Mouse (Mus musculus) kidney, adult 8-10 months (tissue): ENCODE data around the gene Ikbke.
"Not testable (repeated sequence)": the region's sequence is repeated elsewhere in the genome, so short reads cannot be mapped to it uniquely, and the experiment has no call there.

Source experiments
- DNase-seq, 2 experiments: peaks; one replicate each; pipeline ENCODE4 v3.0.0; 2022

The Ikbke gene

DNA sequence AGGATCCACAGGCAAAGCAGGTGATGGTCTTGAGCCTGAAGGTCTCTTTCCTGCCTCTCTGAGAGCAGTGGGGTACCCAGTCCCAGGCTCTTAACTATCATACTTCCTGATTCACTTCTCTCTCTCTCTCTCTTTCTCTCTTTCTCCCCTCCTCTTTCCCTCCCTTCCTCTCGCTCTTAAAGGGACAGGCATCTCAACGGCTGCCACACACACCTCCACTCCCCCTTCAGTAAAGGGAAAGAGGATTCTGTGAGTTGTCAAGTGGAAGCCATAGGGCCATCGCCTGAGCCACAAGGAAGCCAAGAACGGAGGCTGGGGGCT is at the start of gene Ikbke:
Gene Ikbke (minus strand): TSS at position 151 of the 321 bp plus-strand sequence.
- no peak for DNase-seq

DNA sequence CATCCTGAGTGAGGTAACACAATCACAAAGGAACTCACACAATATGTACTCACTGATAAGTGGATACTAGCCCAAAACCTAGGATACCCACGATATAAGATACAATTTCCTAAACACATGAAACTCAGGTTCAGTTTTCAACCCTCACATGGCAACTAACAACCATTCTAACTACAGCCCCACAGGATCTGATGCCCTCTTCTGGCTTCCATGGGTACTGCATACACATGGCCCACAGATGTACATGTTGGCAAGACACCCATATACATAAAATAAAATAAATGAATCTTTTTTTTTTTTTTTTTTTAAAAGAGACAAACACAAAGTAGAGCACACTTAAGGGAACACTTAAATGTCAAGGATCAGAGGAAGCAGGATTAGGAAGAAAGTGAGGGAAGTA is 49.7 kb upstream of the Ikbke start:
- not testable (repeated sequence) for DNase-seq

DNA sequence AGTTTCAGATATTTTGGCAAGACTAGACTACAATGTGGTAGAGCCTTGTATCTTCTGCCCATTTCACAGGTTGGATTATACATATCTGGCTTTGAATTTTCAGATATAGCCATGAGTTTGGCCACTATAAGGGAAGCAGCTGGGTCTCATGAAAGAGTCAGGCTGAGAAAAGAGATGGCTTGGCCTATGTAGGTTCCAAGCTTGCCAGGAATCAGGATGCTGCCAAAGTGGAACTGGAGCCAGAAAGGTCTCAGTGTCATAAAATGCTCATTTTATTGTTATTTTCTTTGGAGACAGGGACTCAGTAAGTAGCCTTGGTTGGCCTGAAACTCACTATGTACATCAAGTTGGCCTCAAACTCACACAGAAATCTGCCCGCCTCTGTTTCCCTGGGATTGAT is 47.8 kb upstream of the Ikbke start:
- DNase-seq, result no peak

DNA sequence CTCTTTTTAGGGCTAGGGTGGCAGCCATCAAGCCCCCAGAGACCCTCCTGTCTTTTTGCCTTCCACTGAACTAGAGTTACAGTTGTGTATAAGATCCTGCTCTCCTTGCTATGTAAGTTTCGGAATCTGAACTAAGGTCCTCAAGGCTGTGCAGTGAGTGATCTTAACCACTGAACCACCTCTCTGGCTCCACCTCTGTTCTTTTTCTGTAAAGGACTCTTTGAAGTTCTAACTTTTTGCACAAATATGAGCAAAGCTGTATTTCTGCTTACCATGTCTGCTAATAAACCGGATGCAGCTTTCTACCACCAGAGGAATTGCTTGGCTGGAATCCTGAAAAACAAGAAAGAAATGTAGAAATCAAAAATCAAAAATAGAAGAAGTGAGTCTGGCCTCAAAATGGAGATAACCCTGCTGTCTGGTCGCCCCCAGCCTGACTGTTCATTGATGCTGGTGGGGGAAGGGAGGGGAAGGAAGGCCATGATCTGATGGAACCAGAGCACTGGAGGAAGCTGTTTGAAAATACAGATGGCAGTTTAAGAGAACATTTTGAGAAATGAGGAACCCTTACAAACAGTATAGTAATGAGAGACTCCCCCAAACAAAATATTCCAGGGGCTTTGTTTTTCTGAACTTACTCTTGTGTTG is 45.5 kb upstream of the Ikbke start:
- DNase-seq, result no peak

DNA sequence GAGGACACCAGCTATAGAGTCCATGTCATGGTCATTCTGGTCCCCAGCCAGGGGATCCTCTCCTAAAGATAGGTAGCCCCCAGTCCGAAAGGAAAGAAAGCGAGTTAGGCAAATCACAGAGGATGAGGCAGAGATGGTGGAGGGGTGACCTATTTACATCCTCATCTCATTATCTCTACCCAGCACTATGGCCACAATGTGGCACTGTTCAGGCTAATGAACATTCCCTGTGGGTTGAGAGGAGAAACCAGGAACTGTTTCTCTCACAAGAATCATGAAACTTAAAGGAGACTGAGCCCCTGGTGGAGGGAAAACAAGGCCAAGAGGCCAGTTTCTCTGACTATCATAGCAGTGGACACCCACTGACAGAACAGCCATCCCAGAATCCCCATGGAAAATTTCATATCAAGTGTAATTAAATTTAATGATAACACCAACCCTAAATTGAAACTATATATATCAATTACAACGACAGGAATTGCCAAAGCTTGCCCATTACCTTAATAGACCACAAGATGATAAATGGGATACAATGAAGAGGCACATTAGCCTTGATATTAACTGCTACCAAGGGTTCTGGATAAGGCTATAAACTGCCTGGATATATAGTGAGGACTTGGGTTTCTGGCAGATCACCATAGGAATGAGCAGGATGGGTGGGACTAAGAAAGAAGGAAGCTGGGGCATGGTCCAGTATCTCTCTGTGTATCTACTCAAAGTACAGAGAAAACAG is 40.4 kb upstream of the Ikbke start:
- DNase-seq, result no peak

DNA sequence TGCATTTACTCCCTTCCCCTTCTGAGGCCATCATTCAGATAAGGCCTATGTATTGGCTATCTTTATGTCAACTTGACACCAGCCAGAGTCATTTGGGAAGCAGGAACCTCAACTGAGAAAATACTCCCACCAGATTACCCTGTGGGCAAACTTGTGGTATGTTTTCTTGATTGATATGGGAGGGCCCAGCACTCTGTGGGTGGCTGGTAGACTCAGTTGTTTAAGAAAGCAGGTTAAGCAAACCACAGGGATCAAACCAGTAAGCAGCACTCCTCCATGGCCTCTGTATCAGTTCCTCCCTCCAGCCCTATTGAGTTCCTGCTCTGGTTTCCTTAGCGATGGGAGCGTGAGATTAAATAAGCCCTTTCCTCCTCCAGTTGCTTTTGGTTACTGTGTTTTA is 39.0 kb upstream of the Ikbke start:
- no peak for DNase-seq

DNA sequence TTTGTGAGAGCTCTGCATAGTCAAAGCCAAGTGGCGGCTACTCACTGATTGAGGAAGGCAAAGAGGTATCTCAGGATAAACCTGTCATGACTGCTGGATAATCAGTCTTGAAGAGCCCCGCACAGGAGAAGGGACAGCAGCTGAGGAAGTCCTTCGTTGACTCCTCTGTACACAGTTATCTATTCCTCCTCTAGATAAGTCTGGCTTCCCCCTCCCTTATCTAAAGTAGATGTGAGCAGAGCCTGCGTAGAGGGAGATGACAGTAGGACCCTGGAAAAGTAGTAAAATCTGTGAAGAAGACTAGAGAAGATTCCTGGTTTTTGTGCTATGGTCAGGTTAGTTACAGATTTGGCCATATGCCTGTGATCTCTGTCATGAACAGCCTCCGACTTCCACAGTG is 38.2 kb upstream of the Ikbke start:
- DNase-seq, result no peak

DNA sequence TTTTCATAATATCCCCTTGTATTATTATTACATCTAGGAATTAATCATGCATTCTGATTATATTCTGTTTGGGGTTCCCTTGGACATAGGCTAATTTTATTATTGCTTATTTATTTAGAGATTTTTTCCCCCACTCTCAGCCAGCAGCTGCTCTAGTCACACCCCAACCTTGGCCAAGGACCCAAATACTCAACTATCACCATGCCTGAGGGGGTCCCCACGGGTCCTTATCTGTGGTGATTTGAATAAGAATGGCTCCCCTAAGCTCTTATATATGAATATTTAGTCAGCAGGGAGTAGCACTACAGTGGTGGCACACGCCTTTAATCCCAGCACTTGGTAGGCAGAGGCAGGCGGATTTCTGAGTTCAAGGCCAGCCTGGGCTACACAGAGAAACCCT is 31.9 kb upstream of the Ikbke start:
- no peak for DNase-seq

DNA sequence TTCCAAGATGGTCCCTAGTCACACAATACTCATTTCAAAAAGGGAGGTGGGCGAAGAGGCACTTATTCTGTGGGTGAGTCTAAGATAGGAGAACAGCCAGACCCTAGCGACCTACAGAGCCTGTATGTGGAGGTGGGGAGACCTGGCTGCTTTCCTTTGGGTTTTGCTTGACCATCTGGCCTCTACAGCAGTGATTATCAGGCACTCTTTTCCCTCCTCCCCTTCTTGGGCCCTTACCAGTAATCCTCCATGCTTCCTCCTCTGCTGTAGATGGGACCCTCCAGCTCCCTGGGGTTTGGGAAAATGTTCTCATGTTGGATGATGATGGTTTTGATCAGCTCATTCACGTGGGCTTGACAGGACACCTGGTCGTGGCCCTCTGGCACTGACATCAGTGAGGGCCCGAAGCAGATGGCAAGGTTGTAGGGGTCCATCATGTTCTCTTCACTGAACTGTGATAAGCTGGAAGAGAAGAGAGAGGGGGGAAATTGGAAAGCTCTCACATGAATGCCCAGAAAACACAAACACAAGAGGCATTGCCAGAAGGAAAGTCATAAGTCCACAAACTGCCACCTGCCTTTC is 30.9 kb upstream of the Ikbke start:
- no peak for DNase-seq

DNA sequence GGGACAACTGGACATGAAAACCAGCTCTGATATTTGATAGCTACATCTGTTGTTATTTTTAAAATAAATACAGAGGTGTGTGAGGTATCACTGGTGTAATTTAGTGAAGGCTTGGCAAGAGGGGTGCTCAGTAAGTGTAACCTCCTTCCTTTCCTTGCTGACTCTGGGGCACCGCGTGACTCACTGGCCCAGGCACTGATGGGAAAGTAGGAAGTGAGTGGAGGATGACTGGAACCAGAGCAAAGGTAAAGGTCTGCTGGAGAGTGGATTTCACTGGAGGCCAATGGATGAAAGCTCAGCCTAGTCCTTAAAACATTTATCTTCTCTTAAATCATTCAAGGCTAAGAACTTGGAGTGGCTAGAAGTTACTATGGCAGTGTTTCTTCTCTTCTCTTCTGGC is 21.3 kb upstream of the Ikbke start:
- DNase-seq, result no peak

DNA sequence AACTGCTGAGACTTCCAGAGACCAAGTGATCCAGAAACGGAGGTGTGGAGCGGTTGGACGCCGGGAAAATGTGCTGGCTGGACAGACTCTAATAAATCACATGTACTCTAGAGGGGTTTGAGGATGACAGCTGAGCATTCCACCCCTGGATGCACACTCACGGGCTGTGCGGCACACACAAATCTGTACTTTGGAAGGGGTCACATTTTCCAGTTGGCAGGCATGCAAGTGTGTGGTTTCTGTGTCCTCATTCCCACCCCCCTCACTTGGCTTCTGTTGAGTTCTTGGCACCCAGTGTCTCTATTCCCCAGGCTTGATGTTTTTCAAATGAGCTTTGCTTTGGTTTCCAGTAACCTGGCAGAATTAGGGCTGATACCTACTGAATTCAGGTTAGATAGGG is 20.4 kb upstream of the Ikbke start:
- DNase-seq, result peak; percentile 31 to 38

DNA sequence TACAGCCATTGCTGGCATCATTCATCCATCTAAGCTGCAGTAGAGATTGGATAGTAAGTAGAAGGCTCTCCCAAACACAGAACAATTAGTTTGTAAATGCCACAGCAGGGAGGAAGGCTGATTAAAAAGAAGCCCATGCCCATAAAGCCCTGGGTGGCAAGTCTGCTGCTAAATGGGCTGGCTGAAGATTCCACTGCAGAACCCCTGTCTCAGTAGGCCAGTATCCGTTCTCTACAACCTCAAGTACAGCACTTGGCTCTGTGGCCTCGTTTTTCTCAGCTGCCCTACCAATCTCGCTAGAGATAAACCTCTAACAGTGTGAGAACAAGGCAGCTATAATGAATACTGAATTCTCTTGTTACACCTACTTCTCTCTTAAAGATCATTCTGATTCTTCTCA is 19.8 kb upstream of the Ikbke start:
- DNase-seq, result no peak

DNA sequence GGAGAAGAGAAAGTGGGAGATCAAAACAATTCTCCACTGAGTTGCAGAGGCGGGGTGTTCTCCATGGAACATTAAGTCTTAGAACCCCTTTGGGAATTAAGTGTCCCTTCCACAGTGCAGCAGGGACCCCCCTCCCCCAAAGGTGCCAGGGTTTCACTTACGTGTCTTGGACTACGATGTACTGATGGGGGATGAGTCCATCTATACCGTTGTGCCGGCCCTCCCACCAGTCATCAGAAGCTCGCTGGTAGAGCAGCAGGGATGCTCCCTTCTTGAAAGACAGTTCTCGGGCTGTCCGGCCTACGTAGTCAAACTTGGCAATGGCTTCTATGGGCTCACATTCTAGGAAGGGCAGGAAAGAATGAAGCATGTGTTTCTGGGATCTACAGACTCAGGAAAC is 18.8 kb upstream of the Ikbke start:
- no peak for DNase-seq

DNA sequence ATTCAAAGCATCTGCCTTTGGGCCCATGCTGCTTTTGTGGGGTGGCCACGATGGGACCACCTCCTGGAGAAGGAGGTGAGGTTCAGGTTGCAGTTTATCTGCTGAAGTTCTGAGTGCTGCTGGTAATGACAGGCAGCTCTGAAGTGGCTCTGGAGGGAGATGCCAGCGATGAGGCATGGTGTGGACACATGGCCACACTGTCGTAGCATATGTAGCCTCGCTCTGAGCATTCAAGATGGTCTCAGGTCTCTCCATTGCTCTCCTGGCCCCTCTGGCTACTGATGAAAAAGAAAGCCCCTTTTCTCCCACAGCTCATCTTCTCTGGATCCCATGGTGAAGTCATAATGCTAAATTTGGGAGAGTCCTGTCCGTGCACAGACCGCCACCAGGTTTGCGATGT is 17.3 kb upstream of the Ikbke start:
- no peak for DNase-seq

DNA sequence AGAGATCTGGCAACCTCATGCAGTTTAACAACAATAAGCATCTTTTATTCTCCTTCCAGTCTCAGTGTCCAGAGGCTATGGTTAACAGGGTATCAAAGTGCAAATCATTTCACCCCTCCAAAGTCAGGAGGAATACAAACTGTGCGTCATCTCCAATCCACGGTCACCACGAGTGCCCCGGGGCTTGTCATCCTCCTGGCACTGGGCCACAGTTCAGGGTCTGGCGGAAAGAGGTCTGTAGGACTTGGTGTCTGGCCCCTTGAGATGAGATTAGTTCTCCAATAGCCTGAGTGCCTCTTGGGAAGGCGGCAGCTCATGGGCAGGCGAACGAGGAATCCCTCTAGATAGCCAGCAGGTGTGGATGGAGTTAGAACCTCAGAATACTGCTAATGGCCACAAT is 15.8 kb upstream of the Ikbke start:
- DNase-seq, result no peak

DNA sequence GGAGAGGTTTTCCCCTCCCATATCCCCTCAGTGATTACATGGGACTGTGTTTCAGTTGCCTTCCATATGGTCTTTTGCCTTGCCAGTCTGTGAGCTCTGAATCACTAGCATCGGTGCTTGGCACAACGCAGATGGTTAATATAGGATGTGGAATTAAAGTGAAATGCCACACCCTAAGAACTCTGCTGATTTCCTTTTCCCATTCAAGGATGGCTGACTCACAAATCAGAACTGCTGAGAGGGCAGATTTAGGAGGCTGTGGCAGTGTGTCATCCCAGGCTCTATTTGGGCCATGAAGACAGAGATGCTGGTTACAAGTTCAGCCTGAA is 14.5 kb upstream of the Ikbke start:
- DNase-seq, result no peak

DNA sequence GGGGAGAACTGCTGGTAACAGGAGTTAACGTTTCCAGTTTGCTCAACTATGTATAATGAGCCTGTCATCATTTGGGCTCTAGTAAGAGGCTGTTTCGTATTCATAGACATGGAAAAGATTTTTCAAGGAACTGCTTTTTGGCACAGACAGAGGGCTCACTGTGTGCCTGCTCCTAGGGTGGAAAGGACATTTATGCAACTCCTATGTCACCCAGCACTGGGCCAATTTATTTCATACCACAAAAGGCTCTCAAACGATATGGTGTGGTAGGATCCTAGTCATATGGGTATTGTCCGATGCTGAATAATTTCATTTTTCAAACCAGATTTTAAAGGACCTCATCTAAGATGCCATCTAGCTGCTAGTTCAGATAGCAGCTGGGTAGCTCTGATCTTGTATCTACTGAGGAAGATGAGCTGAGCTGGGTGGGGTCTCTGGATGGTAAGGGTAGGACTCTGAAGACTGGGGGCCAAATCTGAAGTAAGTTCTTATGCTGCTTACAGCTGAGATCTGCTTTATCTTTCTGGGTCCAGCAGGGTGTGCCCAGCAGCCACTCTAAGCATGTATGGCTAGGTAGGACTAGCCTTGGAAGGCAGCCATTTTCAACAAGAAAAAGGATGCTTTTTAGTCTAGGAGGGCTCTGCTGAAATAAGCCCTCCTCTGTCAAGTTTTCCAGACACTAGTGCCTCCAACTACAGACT is 14.0 kb upstream of the Ikbke start:
- DNase-seq, result no peak

DNA sequence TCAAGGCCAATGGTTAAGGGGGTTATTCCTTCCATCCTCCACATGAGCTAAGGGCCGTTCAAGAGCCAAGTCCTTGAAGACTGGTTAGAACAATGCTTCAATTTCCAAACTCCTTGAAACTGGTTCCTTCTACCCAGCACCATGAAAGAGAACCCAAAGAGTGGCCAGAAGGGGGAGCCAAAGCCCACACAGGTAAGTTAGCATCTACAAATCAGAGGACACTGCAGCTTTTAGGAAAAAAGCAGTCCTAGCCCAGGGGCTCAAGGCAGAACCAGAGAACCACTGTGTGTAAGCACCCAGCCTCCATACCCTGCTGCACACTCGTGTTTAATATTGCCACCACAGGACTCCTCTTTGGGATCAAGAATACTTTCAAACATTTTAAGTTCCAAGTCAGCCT is 11.2 kb upstream of the Ikbke start:
- DNase-seq, result peak; percentile 52 to 79

DNA sequence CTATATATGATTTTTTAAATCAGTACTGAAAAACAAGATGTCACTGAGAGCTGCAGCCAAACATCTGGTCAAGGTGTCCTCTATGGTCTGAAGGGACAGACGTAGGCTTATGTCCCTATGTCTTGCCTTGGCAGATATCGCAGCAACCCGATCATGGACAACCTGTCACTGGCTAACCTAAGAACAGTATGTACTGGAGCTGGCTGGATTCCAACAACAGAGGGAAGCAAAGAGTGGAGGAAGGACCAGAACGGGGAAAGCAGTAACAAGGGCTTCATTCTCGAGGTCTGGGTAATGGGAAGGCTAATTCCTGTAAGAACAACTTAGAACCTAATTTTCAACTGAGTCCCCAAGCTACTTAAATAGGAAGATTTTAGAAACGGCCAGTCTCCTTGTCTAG is 9.5 kb upstream of the Ikbke start:
- no peak for DNase-seq

DNA sequence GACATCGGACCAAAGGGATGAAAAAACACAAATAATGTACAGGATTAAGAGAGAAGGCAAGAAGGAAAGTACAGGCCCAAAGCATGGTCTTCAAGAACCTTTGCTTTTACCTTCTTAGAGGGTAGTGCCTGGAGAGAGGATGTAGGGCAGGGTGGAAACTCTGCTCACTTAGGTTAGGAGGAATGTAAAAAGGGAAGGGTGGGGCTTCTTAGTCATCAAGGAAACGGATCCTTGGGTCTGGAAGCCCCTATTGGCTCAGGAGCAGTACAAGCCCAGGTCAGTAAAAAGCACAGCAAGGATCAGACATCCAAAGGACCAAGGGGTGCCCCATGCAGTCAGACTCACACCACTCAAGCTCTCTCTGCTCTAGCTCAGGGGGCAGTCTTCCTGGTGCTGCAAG is 7.9 kb upstream of the Ikbke start:
- no peak for DNase-seq

DNA sequence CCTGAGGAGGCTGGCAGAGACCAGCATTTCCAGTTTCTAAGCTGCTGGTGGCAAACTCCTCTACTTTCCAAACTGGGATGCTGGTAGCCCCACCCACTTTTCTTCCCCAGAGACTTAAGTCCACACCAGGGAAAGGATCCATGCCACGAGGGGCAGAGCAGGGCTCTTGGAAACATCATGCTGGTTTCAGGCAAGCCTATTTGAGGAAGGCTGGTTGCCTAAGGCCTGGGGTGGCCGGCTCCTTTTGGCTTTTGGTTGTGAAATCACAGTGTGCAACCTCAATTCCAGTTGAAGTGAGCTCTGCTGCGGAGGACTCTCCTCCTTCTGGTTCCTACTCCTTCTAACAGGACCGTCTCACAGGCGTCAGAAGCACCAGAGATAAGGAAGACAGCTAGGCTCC is 7.4 kb upstream of the Ikbke start:
- DNase-seq, result no peak

DNA sequence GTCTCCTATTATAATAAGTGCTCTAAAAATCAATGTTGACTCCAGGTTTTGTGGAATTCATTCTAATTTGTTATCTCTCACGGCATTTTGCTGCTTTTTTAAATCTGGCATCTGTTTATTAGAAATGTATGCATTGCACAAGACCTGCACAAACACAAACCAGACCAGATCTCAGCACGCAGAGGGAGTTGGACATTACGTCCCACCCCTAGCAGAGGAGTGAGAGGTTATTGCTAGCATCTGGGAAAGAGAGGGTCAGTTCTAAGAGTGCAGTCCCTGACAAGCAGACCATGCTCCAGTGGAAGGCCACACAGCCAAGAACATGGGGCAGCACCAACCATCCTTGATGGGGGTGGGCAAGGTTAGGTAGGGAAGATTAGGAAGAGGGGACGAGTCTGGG is 5.2 kb upstream of the Ikbke start:
- DNase-seq, result no peak

DNA sequence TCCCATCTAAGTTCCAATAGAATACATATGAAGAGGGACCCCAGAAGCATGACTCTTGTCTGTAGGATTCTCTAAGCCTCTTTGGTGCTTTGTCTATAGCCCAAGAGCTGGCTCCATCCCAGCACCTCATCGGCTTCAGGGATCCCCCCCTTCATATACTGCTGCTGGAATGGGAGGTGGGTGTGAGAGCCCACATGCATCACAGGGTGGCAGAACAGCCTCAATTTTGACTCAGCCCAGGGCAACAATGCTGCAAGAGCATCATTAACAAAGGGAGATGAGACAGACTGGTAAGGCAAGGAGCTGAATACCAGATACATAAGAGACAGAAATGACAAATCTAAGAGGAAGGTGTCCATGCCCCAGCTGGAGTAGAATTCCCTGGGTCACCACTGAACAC is 4.8 kb upstream of the Ikbke start:
- no peak for DNase-seq

DNA sequence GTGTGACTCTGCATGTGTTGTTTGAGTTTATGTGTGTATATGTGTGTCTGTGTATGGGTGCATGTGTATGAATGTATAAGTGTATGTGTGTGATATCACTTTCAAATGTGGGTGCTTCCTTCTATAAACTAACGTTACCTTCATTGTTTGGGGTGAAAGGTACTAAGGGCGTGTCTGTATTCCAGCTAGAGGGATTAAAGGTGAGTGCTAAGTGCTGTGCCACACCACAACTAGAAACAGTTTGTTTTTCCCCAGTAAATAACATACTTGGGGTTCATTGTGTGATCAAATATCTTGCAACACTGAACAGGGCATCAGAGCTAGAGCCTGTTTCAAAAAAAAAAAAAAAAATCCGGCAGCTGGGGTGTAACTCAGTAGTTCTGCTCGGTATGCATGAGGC is 2.3 kb upstream of the Ikbke start:
- no peak for DNase-seq
